Mouse (Mus musculus) hindbrain, embryonic 13.5 days (tissue): ENCODE results near the gene Atg9a. TPM values are rescaled to one million over a fixed set of nuclear protein-coding genes. Genes with fewer than 3 reads are reported as not detected.
"Not testable (repeated sequence)": the region's sequence is repeated elsewhere in the genome, so short reads cannot be mapped to it uniquely, and the experiment has no call there.

Experiments used
- ATAC-seq: fragments of 200-750 bp; cut with Nextera tagmentation; 2 replicates; pipeline ENCODE4 v1.8.0; 2017; ENCODE audit warnings: moderate TSS enrichment; ENCODE audit not compliant: low FRiP score
- H3K27ac ChIP-seq: fragments of 300-500 bp; sonication (generic); 2 replicates; pipeline ENCODE4 v1.5.1; 2015; ENCODE audit warnings: inconsistent platforms, mild to moderate bottlenecking, moderate library complexity
- H3K27me3 ChIP-seq: fragments of 300-500 bp; sonication (generic); 2 replicates; pipeline ENCODE4 v1.6.1; 2015; ENCODE audit warnings: mild to moderate bottlenecking, inconsistent platforms
- H3K36me3 ChIP-seq: fragments of 300-500 bp; sonication (generic); 2 replicates; pipeline ENCODE4 v1.6.1; 2015; ENCODE audit warnings: mild to moderate bottlenecking, inconsistent platforms
- H3K4me1 ChIP-seq: fragments of 300-500 bp; sonication (generic); replicated peaks from 2 replicates; pipeline ENCODE4 v1.6.1; 2015; ENCODE audit warnings: inconsistent platforms
- H3K4me2 ChIP-seq: fragments of 300-500 bp; sonication (generic); 2 replicates; pipeline ENCODE4 v1.6.1; 2015; ENCODE audit warnings: inconsistent platforms, mild to moderate bottlenecking, moderate library complexity
- H3K4me3 ChIP-seq: fragments of 300-500 bp; sonication (generic); 2 replicates; pipeline ENCODE4 v1.5.1; 2015; ENCODE audit warnings: mild to moderate bottlenecking, inconsistent platforms
- H3K9ac ChIP-seq: fragments of 300-500 bp; sonication (generic); 2 replicates; pipeline ENCODE4 v1.6.1; 2015; ENCODE audit warnings: mild to moderate bottlenecking, inconsistent platforms
- H3K9me3 ChIP-seq: fragments of 300-500 bp; sonication (generic); 2 replicates; pipeline ENCODE4 v1.6.1; 2016; ENCODE audit warnings: inconsistent platforms
- WGBS: fragments of 180-500 bp; shearing (Covaris S2); methylation state at CpG from one replicate; pipeline ENCODE4 v1.1.7; 2015; 5-methylcytosine and 5-hydroxymethylcytosine counted together
- polyA plus RNA-seq: library from polyadenylated mRNA; unstranded; fragments of >200 nt; fragmentation: Nextera tagmentation; extraction: Ambion mirVana; gene quantifications from 2 replicates; pipeline ENCODE4 v1.2.1, GENCODE M21; 2015

The Atg9a gene
- polyA plus RNA-seq = 44.7 and 47.7 TPM in 2 replicates

- Histone ChIP-seq H3K36me3 (peaks cover 52% of the 10 kb centered on the region), H3K4me1 (peaks cover 27% of the 10 kb centered on the region), H3K4me2 (peak within 1 kb of the TSS; percentile 94), H3K4me3 (peak within 1 kb of the TSS; percentile 78), H3K9me3 (no peaks in the 10 kb centered on the region), H3K27ac (peak within 1 kb of the TSS; percentile 96), H3K27me3 (no peaks in the 10 kb centered on the region), H3K9ac (peak within 1 kb of the TSS; percentile 93)
- peak; percentile 99 for ATAC-seq
- under 1% methylated on average over 55 of the region's 56 CpGs for WGBS
Measured at GRCm38 (mm10) chr1:75191622-75192402, at the start of gene Atg9a, which contains the start of gene Ankzf1. Gene Atg9a (minus strand): TSS chr1:75192196. Gene Ankzf1 (plus strand): TSS chr1:75192151.

- Histone ChIP-seq H3K4me2 (no peak overlapping the region), H3K9me3 (no peaks in the 10 kb centered on the region), H3K9ac (no peak overlapping the region), H3K27me3 (no peaks in the 10 kb centered on the region), H3K4me3 (no peak overlapping the region), H3K36me3 (peaks cover 40% of the 10 kb centered on the region), H3K4me1 (peaks cover 27% of the 10 kb centered on the region), H3K27ac (no peak overlapping the region)
- 86% methylated on average over 10 of the region's 10 CpGs for WGBS
- no peak for ATAC-seq
Measured at GRCm38 (mm10) chr1:75239591-75239990, 47.6 kb upstream of the Atg9a start.

DNA sequence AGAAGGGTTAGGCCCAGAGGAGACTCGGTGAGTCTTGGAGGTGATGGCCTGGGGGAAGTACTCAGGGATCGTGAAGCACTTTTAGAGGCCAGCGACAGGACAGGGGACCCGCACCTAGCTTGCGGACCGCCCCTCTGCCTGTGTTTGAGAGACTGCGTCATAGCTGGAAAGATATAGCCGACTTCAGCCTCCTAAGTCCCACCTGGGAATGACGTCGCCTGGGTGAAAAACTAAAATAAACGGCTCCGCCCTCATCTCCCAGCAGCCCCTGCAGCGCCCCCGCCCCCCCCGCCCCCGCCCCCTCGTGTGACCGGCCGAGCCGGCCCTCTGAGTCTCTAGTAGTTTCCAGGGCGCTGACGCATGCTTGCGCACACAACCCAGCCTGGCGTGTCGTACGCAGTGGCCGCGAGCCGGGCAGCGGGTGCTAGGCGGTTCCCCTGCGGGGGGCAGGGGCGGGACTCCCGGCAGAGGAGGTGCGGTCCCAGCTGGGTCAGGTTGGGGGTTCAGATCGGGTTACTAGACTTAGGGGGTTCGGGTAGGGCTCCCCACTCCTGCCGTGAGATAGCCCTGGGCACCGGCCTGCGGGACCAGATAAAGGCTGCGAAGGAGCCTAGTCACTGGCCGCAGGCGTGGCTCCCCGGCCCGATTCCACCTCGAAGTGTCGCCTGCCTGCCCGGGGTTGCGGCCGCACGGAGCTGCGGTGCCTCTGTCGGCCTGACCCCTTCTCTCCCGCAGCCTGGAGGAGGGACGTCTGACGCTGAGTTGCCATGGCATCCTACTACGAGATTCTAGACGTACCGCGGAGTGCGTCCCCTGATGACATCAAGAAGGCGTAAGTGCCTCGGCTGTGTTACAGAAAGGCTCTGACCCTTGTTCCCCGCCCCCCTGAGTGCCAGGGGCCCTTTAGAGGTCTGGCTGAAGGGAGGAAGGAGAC lies 44.4 kb upstream of the Atg9a start, which contains the start of gene Dnajb2:
TSS of gene Dnajb2 (plus strand) at position 290 of the 934 bp plus-strand sequence.
- Histone ChIP-seq H3K27me3 (0 out of 2 replicates have a peak, but pooled peaks cover 6% of the 10 kb centered on the region), H3K36me3 (peaks cover 19% of the 10 kb centered on the region), H3K27ac (peak within 1 kb of the TSS; percentile 91), H3K4me2 (peak within 1 kb of the TSS; percentile 88), H3K4me3 (peak within 1 kb of the TSS; percentile 70), H3K4me1 (peaks cover 28% of the 10 kb centered on the region), H3K9ac (peak within 1 kb of the TSS; percentile 91), H3K9me3 (no peaks in the 10 kb centered on the region)
- WGBS = under 1% methylated on average over 61 of the region's 64 CpGs
- peak; percentile 89 for ATAC-seq

GRCm38 (mm10) chr1:75234606-75235005 lies 42.6 kb upstream of the Atg9a start:
- Histone ChIP-seq H3K4me1 (peaks cover 28% of the 10 kb centered on the region), H3K27me3 (0 out of 2 replicates have a peak, but pooled peaks cover 16% of the 10 kb centered on the region), H3K4me3 (no peak overlapping the region), H3K27ac (peak overlapping the region; percentile 41; the same call in 1 of the 2 replicates), H3K9me3 (no peaks in the 10 kb centered on the region), H3K9ac (no peak overlapping the region), H3K36me3 (peaks cover 4% of the 10 kb centered on the region), H3K4me2 (no peak overlapping the region)
- 2% methylated on average over 8 of the region's 8 CpGs for WGBS
- ATAC-seq = peak; percentile 54; the same call in 1 of the 2 replicates

DNA sequence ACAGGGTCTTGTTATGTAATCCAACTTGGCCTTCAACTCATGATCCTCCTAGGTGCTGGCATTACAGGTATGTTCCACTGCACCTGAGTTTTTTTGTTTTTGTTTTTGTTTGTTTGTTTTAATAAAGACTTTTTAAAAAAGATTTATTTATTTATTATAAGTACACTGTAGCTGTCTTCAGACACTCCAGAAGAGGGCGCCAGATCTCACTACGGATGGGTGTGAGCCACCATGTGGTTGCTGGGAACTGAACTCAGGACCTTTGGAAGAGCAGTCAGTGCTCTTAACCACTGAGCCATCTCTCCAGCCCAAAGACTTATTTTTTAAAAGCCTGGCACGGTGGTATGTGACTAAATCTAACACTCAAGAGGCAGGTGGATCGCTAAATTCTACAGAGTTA lies 40.5 kb upstream of the Atg9a start:
- H3K4me2 ChIP-seq, H3K36me3 ChIP-seq, H3K9me3 ChIP-seq, H3K27ac ChIP-seq, H3K4me3 ChIP-seq, H3K9ac ChIP-seq, ATAC-seq: not testable (repeated sequence)
- H3K4me1 ChIP-seq = peaks cover 19% of the 10 kb centered on the region
- H3K27me3 ChIP-seq = 0 out of 2 replicates have a peak, but pooled peaks cover 16% of the 10 kb centered on the region
- 64% methylated on average over 4 of the region's 4 CpGs for WGBS

- no peak for ATAC-seq
- H3K36me3 ChIP-seq = no peaks in the 10 kb centered on the region
- 71% methylated on average over 5 of the region's 5 CpGs for WGBS
- H3K27ac ChIP-seq = no peak within 1 kb of the TSS
- H3K9me3 ChIP-seq = no peaks in the 10 kb centered on the region
- 0 out of 2 replicates have a peak, but pooled peaks cover 19% of the 10 kb centered on the region for H3K27me3 ChIP-seq
- H3K4me2 ChIP-seq = no peak within 1 kb of the TSS
- H3K4me3 ChIP-seq = no peak within 1 kb of the TSS
- H3K4me1 ChIP-seq = peaks cover 11% of the 10 kb centered on the region
- H3K9ac ChIP-seq = no peak within 1 kb of the TSS
Measured at GRCm38 (mm10) chr1:75231664-75232152, 39.7 kb upstream of the Atg9a start, which contains the start of gene A630095N17Rik. Gene A630095N17Rik (minus strand): TSS chr1:75232102.

DNA sequence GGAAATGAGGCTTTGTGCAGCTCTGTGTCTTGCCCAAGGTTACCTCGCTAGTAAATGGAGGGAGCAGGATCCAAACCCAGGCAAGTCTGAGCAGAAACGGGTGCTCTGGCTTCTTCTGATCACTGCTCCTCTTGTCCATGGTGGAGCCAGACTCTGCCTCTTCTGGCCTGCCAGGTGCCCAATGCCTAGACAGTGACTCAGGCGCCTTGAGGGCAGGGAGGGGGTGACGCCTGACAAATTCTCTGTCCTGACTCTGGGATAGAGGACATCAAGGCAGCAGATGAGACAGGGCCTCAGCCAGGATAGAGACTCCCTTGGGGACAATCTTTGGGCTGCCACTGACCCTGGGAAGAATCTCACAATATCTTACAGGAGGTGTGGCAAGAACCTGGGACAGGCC lies 39.2 kb upstream of the Atg9a start:
- Histone ChIP-seq H3K4me2 (no peak overlapping the region), H3K27me3 (0 out of 2 replicates have a peak, but pooled peaks cover 23% of the 10 kb centered on the region), H3K36me3 (no peaks in the 10 kb centered on the region), H3K9me3 (no peaks in the 10 kb centered on the region), H3K27ac (no peak overlapping the region), H3K4me1 (peaks cover 10% of the 10 kb centered on the region), H3K9ac (no peak overlapping the region), H3K4me3 (no peak overlapping the region)
- no peak for ATAC-seq
- WGBS = 79% methylated on average over 4 of the region's 4 CpGs

GRCm38 (mm10) chr1:75230335-75230994 lies 38.5 kb upstream of the Atg9a start:
- Histone ChIP-seq H3K9me3 (no peaks in the 10 kb centered on the region), H3K36me3 (no peaks in the 10 kb centered on the region), H3K27ac (no peak overlapping the region), H3K27me3 (0 out of 2 replicates have a peak, but pooled peaks cover 26% of the 10 kb centered on the region), H3K9ac (no peak overlapping the region), H3K4me3 (no peak overlapping the region), H3K4me2 (no peak overlapping the region), H3K4me1 (0 out of 2 replicates have a peak, but pooled peaks cover 5% of the 10 kb centered on the region)
- 78% methylated on average over 7 of the region's 7 CpGs for WGBS
- no peak for ATAC-seq

DNA sequence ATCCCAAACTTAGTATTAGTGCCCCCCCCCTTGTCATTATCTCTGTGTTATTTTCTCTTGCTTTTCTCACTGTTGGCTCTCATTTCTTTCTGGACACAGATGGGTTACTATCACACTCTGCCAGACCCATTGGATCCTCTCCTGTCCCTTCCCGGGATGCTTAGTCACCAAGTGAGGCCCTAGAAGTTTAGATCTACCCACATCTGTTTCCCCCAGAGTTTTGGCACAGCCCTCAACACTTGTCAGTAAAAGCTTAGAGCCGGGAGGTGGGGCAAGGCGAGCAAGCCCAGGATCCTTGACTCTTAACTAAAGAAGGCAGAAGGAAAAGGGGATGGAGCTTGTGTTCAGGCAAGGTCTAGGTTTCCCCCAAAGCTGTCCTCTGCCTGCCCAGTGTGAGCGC lies 37.2 kb upstream of the Atg9a start:
- H3K27ac ChIP-seq = no peak overlapping the region
- no peak overlapping the region for H3K4me3 ChIP-seq
- no peaks in the 10 kb centered on the region for H3K9me3 ChIP-seq
- no peak overlapping the region for H3K9ac ChIP-seq
- ATAC-seq = no peak
- no peaks in the 10 kb centered on the region for H3K4me1 ChIP-seq
- peaks cover 31% of the 10 kb centered on the region; the same call in 1 of the 2 replicates for H3K27me3 ChIP-seq
- H3K4me2 ChIP-seq = no peak overlapping the region
- H3K36me3 ChIP-seq = no peaks in the 10 kb centered on the region
- WGBS = 67% methylated on average over 4 of the region's 4 CpGs

GRCm38 (mm10) chr1:75227653-75228052 lies 35.7 kb upstream of the Atg9a start:
- no peaks in the 10 kb centered on the region for H3K4me1 ChIP-seq
- H3K36me3 ChIP-seq = no peaks in the 10 kb centered on the region
- H3K4me3 ChIP-seq = no peak overlapping the region
- no peak overlapping the region for H3K27ac ChIP-seq
- H3K4me2 ChIP-seq = no peak overlapping the region
- no peaks in the 10 kb centered on the region for H3K9me3 ChIP-seq
- WGBS = 85% methylated on average over 1 of the region's 1 CpGs
- ATAC-seq = no peak
- peaks cover 43% of the 10 kb centered on the region for H3K27me3 ChIP-seq
- H3K9ac ChIP-seq = no peak overlapping the region

GRCm38 (mm10) chr1:75226138-75226537 lies 34.1 kb upstream of the Atg9a start:
- peaks cover 49% of the 10 kb centered on the region for H3K27me3 ChIP-seq
- H3K27ac ChIP-seq = no peak overlapping the region
- ATAC-seq = no peak
- no peaks in the 10 kb centered on the region for H3K4me1 ChIP-seq
- H3K4me3 ChIP-seq = no peak overlapping the region
- 70% methylated on average over 2 of the region's 2 CpGs for WGBS
- H3K9ac ChIP-seq = no peak overlapping the region
- H3K9me3 ChIP-seq = no peaks in the 10 kb centered on the region
- H3K36me3 ChIP-seq = no peaks in the 10 kb centered on the region
- H3K4me2 ChIP-seq = no peak overlapping the region
